8 mouse cellular contexts compared by ENCODE assay signal in the genomic region with DNA sequence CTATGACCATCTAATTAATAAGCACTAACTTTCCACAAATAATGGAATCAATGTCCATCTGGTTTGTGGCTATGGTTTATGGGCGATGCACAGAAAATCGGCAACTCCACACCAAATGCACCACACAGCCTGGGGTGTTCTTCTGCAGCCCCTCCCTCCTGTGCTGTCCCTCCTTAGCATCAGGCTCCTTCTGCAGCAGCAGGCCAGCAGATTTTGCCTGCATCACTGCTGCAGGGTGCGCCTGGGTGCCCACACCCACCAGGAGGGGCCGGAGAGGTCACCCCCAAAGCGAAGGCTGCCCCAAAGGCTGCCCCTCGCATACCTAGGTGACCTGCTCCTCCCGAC. TPM values are rescaled to one million over a fixed set of nuclear protein-coding genes. Genes with fewer than 3 reads are reported as not detected.
A peak's percentile ranks its signal among the peaks of the same experiment; 100 is the strongest.
DNase-seq lines count a peak whose midpoint lies in the region; ATAC-seq lines count a peak whose summit lies in the region.

No protein-coding gene starts in this region.

- H3K4me3 ChIP-seq in kidney, embryonic 16.5 days (ENCODE audit: low read length): peak overlapping the region; percentile 84
- H3K4me3 ChIP-seq in embryonic facial prominence, embryonic 10.5 days: peak overlapping the region; percentile 79
- H3K4me3 ChIP-seq in hindbrain, embryonic 15.5 days: peak overlapping the region; percentile 84
- peak overlapping the region; percentile 75 for H3K4me3 ChIP-seq in midbrain, embryonic 15.5 days

- no peaks in the 10 kb centered on the region for H3K9me3 ChIP-seq in kidney, embryonic 16.5 days (ENCODE audit: low read length)
- H3K9me3 ChIP-seq in embryonic facial prominence, embryonic 10.5 days: no peaks in the 10 kb centered on the region
- H3K9me3 ChIP-seq in hindbrain, embryonic 15.5 days: no peaks in the 10 kb centered on the region
- no peaks in the 10 kb centered on the region for H3K9me3 ChIP-seq in midbrain, embryonic 15.5 days

- peak overlapping the region; percentile 95 for H3K27ac ChIP-seq in kidney, embryonic 16.5 days (ENCODE audit: low read length)
- peak overlapping the region; percentile 93 for H3K27ac ChIP-seq in embryonic facial prominence, embryonic 10.5 days (replicated peaks)
- H3K27ac ChIP-seq in hindbrain, embryonic 15.5 days (replicated peaks): peak overlapping the region; percentile 99
- peak overlapping the region; percentile 93 for H3K27ac ChIP-seq in midbrain, embryonic 15.5 days

- H3K4me2 ChIP-seq in kidney, embryonic 16.5 days (replicated peaks; ENCODE audit: low read depth, low read length): peak overlapping the region; percentile 65
- peak overlapping the region; percentile 79 for H3K4me2 ChIP-seq in hindbrain, embryonic 15.5 days
- peak overlapping the region; percentile 63 for H3K4me2 ChIP-seq in midbrain, embryonic 15.5 days

- no peaks in the 10 kb centered on the region for H3K27me3 ChIP-seq in kidney, embryonic 16.5 days (ENCODE audit: insufficient read depth, low read length)
- H3K27me3 ChIP-seq in embryonic facial prominence, embryonic 10.5 days (replicated peaks; ENCODE audit: low read depth, poor library complexity, severe bottlenecking): peaks cover 10% of the 10 kb centered on the region
- no peaks in the 10 kb centered on the region for H3K27me3 ChIP-seq in hindbrain, embryonic 15.5 days
- H3K27me3 ChIP-seq in midbrain, embryonic 15.5 days (replicated peaks): no peaks in the 10 kb centered on the region

- WGBS in kidney, embryonic 16.5 days: 5% methylated on average over 7 of the region's 7 CpGs
- 4% methylated on average over 7 of the region's 7 CpGs for WGBS in embryonic facial prominence, embryonic 10.5 days
- 3% methylated on average over 7 of the region's 7 CpGs for WGBS in hindbrain, embryonic 15.5 days
- 3% methylated on average over 7 of the region's 7 CpGs for WGBS in midbrain, embryonic 15.5 days

- H3K9ac ChIP-seq in kidney, embryonic 16.5 days (replicated peaks; ENCODE audit: low read length): peak overlapping the region; percentile 92
- H3K9ac ChIP-seq in hindbrain, embryonic 15.5 days: peak overlapping the region; percentile 97
- peak overlapping the region; percentile 91 for H3K9ac ChIP-seq in midbrain, embryonic 15.5 days

- no peak for DNase-seq in kidney, adult 11 months
- DNase-seq in embryonic facial prominence, embryonic 10.5 days (ENCODE audit: low spot score): peak; percentile 60
- no peak for DNase-seq in adrenal gland, postnatal 10 days

- H3K4me1 ChIP-seq in kidney, embryonic 16.5 days (ENCODE audit: insufficient read depth, low read length): peaks cover 21% of the 10 kb centered on the region
- H3K4me1 ChIP-seq in embryonic facial prominence, embryonic 10.5 days: peaks cover 20% of the 10 kb centered on the region
- H3K4me1 ChIP-seq in hindbrain, embryonic 15.5 days (replicated peaks): peaks cover 44% of the 10 kb centered on the region
- H3K4me1 ChIP-seq in midbrain, embryonic 15.5 days: peaks cover 39% of the 10 kb centered on the region

- no peaks in the 10 kb centered on the region for H3K36me3 ChIP-seq in kidney, embryonic 16.5 days (ENCODE audit: insufficient read depth, low read length)
- no peaks in the 10 kb centered on the region for H3K36me3 ChIP-seq in embryonic facial prominence, embryonic 10.5 days (replicated peaks)
- no peaks in the 10 kb centered on the region for H3K36me3 ChIP-seq in hindbrain, embryonic 15.5 days
- no peaks in the 10 kb centered on the region for H3K36me3 ChIP-seq in midbrain, embryonic 15.5 days (replicated peaks)

- ATAC-seq in kidney, embryonic 16.5 days (ENCODE audit: low FRiP score, low TSS enrichment): no peak
- ATAC-seq in hindbrain, embryonic 15.5 days (ENCODE audit: low FRiP score, low read depth): peak; percentile 19
- peak; percentile 12 for ATAC-seq in midbrain, embryonic 15.5 days (replicated peaks)
- no peak for ATAC-seq in inflammation-experienced regulatory T-cells, adult 6 months
- ATAC-seq in CD4-positive, CD25-positive, alpha-beta regulatory T cell, adult 4 months: no peak

RNA-seq across cellular contexts. Expression of a gene that starts 1.3 kb away (rescaled TPM):
- 119 and 135 TPM in 2 replicates for polyA plus RNA-seq in kidney, embryonic 16.5 days (2015; fragmentation: Nextera tagmentation; extraction: Ambion mirVana)
- polyA plus RNA-seq in embryonic facial prominence, embryonic 10.5 days (2016; fragmentation: Nextera tagmentation; extraction: Ambion mirVana): 64.7 and 66.6 TPM in 2 replicates
- 177 and 181 TPM in 2 replicates for polyA plus RNA-seq in hindbrain, embryonic 15.5 days (2015; fragmentation: Nextera tagmentation; extraction: Ambion mirVana)
- 175 and 176 TPM in 2 replicates for polyA plus RNA-seq in midbrain, embryonic 15.5 days (2015; fragmentation: Nextera tagmentation; extraction: Ambion mirVana)
- 100 to 1,000 TPM; 262 to 303 TPM for total RNA-seq in adrenal gland, postnatal 10 days (2021)
- 100 to 1,000 TPM in 1 of 3 experiments, 10 to 100 TPM in 2; 72.4 to 101 (median 89.7) TPM for polyA plus RNA-seq in inflammation-experienced regulatory T-cells, adult 6 months (2017; shearing (Covaris generic))
- polyA plus RNA-seq in CD4-positive, CD25-positive, alpha-beta regulatory T cell, adult 4 months (2017; shearing (Covaris generic)): 100 to 1,000 TPM in 1 of 2 experiments, 10 to 100 TPM in 1; 95.8 to 120 TPM

Comparison
In these comparisons a context has a peak if more than half of its experiments do, and no peak if none do; other contexts are left out.
1. ATAC-seq: peak in hindbrain, embryonic 15.5 days (single experiment) and midbrain, embryonic 15.5 days (single experiment); none in kidney, embryonic 16.5 days (single experiment), inflammation-experienced regulatory T-cells, adult 6 months (single experiment) and CD4-positive, CD25-positive, alpha-beta regulatory T cell, adult 4 months (single experiment).
2. Peak in every context shown above with its lines, with median percentiles within 50 percentile points of each other: H3K27ac ChIP-seq, H3K4me2 ChIP-seq, H3K4me3 ChIP-seq and H3K9ac ChIP-seq.